Mouse (Mus musculus) MEL (cell line): ENCODE results near the gene Wdr91. TPM values are rescaled to one million over a fixed set of nuclear protein-coding genes. Genes with fewer than 3 reads are reported as not detected.

Source experiments
- DNase-seq: peaks from one replicate; pipeline ENCODE4 v3.0.0; 2011; ENCODE audit warnings: low read depth, low spot score
- H3K27ac ChIP-seq: 2 replicates; pipeline ENCODE4 v1.5.1; 2012; ENCODE audit warnings: low read depth, mild to moderate bottlenecking, control low read depth, low read length, moderate library complexity; ENCODE audit not compliant: control insufficient read depth
- H3K27me3 ChIP-seq, 2 experiments: fragments of 150-350 bp in 1 of 2; sonication (generic) in 1 of 2; 2 replicates each; pipeline ENCODE4 v1.6.1; 2012; ENCODE audit warnings: low read length in 2 of 2, mild to moderate bottlenecking in 2 of 2, improper control_type of control experiment in 1 of 2, moderate library complexity in 1 of 2; ENCODE audit not compliant: insufficient read depth in 2 of 2, control insufficient read depth in 1 of 2
- H3K36me3 ChIP-seq, 2 experiments: 2 replicates each; pipeline ENCODE4 v1.6.1; 2012 to 2014; ENCODE audit warnings: low read length in 2 of 2, improper control_type of control experiment in 1 of 2, inconsistent platforms in 1 of 2, mild to moderate bottlenecking in 1 of 2; ENCODE audit not compliant: insufficient read depth in 2 of 2, control insufficient read depth in 1 of 2
- H3K4me1 ChIP-seq, 2 experiments: fragments of 150-350 bp in 1 of 2; sonication (generic) in 1 of 2; 2 replicates each; pipeline ENCODE4 v1.6.1; 2012; ENCODE audit warnings: low read length in 2 of 2, improper control_type of control experiment in 1 of 2, mild to moderate bottlenecking in 1 of 2; ENCODE audit not compliant: insufficient read depth in 2 of 2, control insufficient read depth in 1 of 2
- H3K4me3 ChIP-seq, 2 experiments: fragments of 150-350 bp in 1 of 2; sonication (generic) in 1 of 2; 2 replicates each; pipeline ENCODE4 v1.5.1; 2012; ENCODE audit warnings: low read depth in 2 of 2, low read length in 2 of 2, mild to moderate bottlenecking in 2 of 2, moderate library complexity in 2 of 2, control low read depth in 1 of 2, improper control_type of control experiment in 1 of 2; ENCODE audit not compliant: control insufficient read depth in 1 of 2, insufficient read depth in 1 of 2
- H3K79me2 ChIP-seq: 2 replicates; pipeline ENCODE4 v1.6.1; 2012; ENCODE audit warnings: mild to moderate bottlenecking, low read length, moderate library complexity; ENCODE audit not compliant: control insufficient read depth, poor library complexity, insufficient read depth
- H3K9ac ChIP-seq: 2 replicates; pipeline ENCODE4 v1.6.1; 2012; ENCODE audit warnings: low read depth, mild to moderate bottlenecking, control low read depth, low read length, moderate library complexity; ENCODE audit not compliant: control insufficient read depth, poor library complexity, severe bottlenecking
- H3K9me3 ChIP-seq: fragments of 150-350 bp; sonication (generic); replicated peaks from 2 replicates; pipeline ENCODE4 v1.6.1; 2012; ENCODE audit warnings: mild to moderate bottlenecking, low read length, improper control_type of control experiment, moderate library complexity; ENCODE audit not compliant: insufficient read depth
- CTCF ChIP-seq, 3 experiments: IDR thresholded peaks in 2 of 3; conservative IDR thresholded peaks in 1 of 3; 2 replicates each; pipeline ENCODE4 v1.5.1; 2011 to 2012; ENCODE audit warnings: low read length in 3 of 3, low read depth in 2 of 3, mild to moderate bottlenecking in 2 of 3, improper control_type of control experiment in 1 of 3, inconsistent platforms in 1 of 3, mixed read lengths in 1 of 3, moderate library complexity in 1 of 3; ENCODE audit not compliant: control insufficient read depth in 1 of 3, insufficient read depth in 1 of 3, poor library complexity in 1 of 3, severe bottlenecking in 1 of 3
- HCFC1 ChIP-seq: IDR thresholded peaks from 2 replicates; pipeline ENCODE4 v1.6.1; 2012; ENCODE audit warnings: low read depth, mild to moderate bottlenecking, inconsistent platforms, low read length, improper control_type of control experiment, moderate library complexity
- KAT2A ChIP-seq: conservative IDR thresholded peaks from 2 replicates; pipeline ENCODE4 v1.6.1; 2012; ENCODE audit warnings: low read depth, low read length, improper control_type of control experiment, inconsistent platforms
- MEF2A ChIP-seq: IDR thresholded peaks from 2 replicates; pipeline ENCODE4 v1.6.1; 2014; ENCODE audit warnings: low read depth, mild to moderate bottlenecking, inconsistent platforms, low read length, improper control_type of control experiment; ENCODE audit not compliant: poor library complexity, insufficient replicate concordance, severe bottlenecking; ENCODE audit errors: extremely low read depth
- MYC ChIP-seq: IDR thresholded peaks from 2 replicates; pipeline ENCODE4 v1.6.1; 2011; ENCODE audit warnings: low read depth, mild to moderate bottlenecking, low read length, improper control_type of control experiment, moderate library complexity
- NELFE ChIP-seq: IDR thresholded peaks from 2 replicates; pipeline ENCODE4 v1.6.1; 2011; ENCODE audit warnings: low read depth, low read length, improper control_type of control experiment
- POLR2A ChIP-seq, 2 experiments: IDR thresholded peaks; 2 replicates each; pipeline ENCODE4 v1.6.1; 2011 to 2012; ENCODE audit warnings: low read length in 2 of 2, mild to moderate bottlenecking in 2 of 2, control low read depth in 1 of 2, improper control_type of control experiment in 1 of 2, low read depth in 1 of 2, moderate library complexity in 1 of 2; ENCODE audit not compliant: control insufficient read depth in 1 of 2, insufficient read depth in 1 of 2, poor library complexity in 1 of 2
- POLR2AphosphoS2 ChIP-seq: IDR thresholded peaks from 2 replicates; pipeline ENCODE4 v1.6.1; 2011; ENCODE audit warnings: low read length, improper control_type of control experiment
- RAD21 ChIP-seq: IDR thresholded peaks from 2 replicates; pipeline ENCODE4 v1.6.1; 2011; ENCODE audit warnings: mild to moderate bottlenecking, low read depth, low read length, improper control_type of control experiment
- SMC3 ChIP-seq: IDR thresholded peaks from 2 replicates; pipeline ENCODE4 v1.6.1; 2011; ENCODE audit warnings: low read depth, low read length, improper control_type of control experiment
- TCF12 ChIP-seq: IDR thresholded peaks from 2 replicates; pipeline ENCODE4 v1.6.1; 2014; ENCODE audit warnings: low read depth, mild to moderate bottlenecking, inconsistent platforms, low read length, improper control_type of control experiment, moderate library complexity
- UBTF ChIP-seq: IDR thresholded peaks from 2 replicates; pipeline ENCODE4 v1.6.1; 2012; ENCODE audit warnings: low read depth, mild to moderate bottlenecking, inconsistent platforms, low read length, improper control_type of control experiment, moderate library complexity, borderline replicate concordance; ENCODE audit not compliant: insufficient read depth
- USF1 ChIP-seq: IDR thresholded peaks from 2 replicates; pipeline ENCODE4 v1.6.1; 2014; ENCODE audit warnings: low read depth, mild to moderate bottlenecking, inconsistent platforms, low read length, improper control_type of control experiment, moderate library complexity
- USF2 ChIP-seq, 2 experiments: IDR thresholded peaks; 2 replicates each; pipeline ENCODE4 v1.6.1; 2011 to 2012; ENCODE audit warnings: improper control_type of control experiment in 2 of 2, low read length in 2 of 2, borderline replicate concordance in 1 of 2, inconsistent platforms in 1 of 2, low read depth in 1 of 2, mild to moderate bottlenecking in 1 of 2; ENCODE audit not compliant: insufficient read depth in 1 of 2
- ZKSCAN1 ChIP-seq: IDR thresholded peaks from 2 replicates; pipeline ENCODE4 v1.6.1; 2012; ENCODE audit warnings: low read depth, mild to moderate bottlenecking, inconsistent platforms, low read length, improper control_type of control experiment, moderate library complexity
- ZNF384 ChIP-seq: IDR thresholded peaks from 2 replicates; pipeline ENCODE4 v1.6.1; 2012; ENCODE audit warnings: low read depth, mild to moderate bottlenecking, inconsistent platforms, low read length, improper control_type of control experiment
- polyA plus RNA-seq, 2 experiments: library from polyadenylated mRNA; stranded (reverse) in 1 of 2; unstranded in 1 of 2; fragments of >175 nt in 1 of 2; fragments of >200 nt in 1 of 2; gene quantifications; 2 replicates each; pipeline versions ENCODE4 v1.2.1 to v1.2.4; 2012; ENCODE audit warnings: low replicate concordance in 2 of 2, low read depth in 1 of 2; ENCODE audit not compliant: insufficient read length in 2 of 2, insufficient read depth in 1 of 2, missing spikeins in 1 of 2
- total RNA-seq: library from RNA; depleted of rRNA; stranded (reverse); fragments of 300-350 nt; gene quantifications from 2 replicates; pipeline ENCODE4 v1.2.3, GENCODE M21; 2012

Wdr91 gene
- total and polyA plus RNA-seq, 3 experiments: 11.7 to 24.1 TPM; not detected in 1

GRCm38 (mm10) chr6:34874101-34874921, 36.4 kb downstream of the Wdr91 start (continued):
- TF ChIP-seq KAT2A (no peak), ZNF384 (no peak; the same call in 1 of the 2 replicates), MYC (0 out of 2 replicates have a peak, but pooled peaks have one; percentile 74), NELFE (no peak), TCF12 (peak; percentile 93), POLR2AphosphoS2 (no peak), SMC3 (no peak), USF2 (IDR thresholded peaks at IDR 0.05; ENCODE audit: borderline replicate concordance in 1 of 2, insufficient read depth in 1 of 2, low read depth in 1 of 2, low read length in 2 of 2) (no peak), HCFC1 (peak; percentile 45), MEF2A (no peak), CTCF (IDR thresholded peaks at IDR 0.05 in 2 of 3, conservative IDR thresholded peaks at IDR 0.05 in 1 of 3; ENCODE audit: control insufficient read depth in 1 of 3, insufficient read depth in 1 of 3, low read depth in 2 of 3, low read length in 3 of 3, poor library complexity in 1 of 3, severe bottlenecking in 1 of 3) (no peak)

DNA sequence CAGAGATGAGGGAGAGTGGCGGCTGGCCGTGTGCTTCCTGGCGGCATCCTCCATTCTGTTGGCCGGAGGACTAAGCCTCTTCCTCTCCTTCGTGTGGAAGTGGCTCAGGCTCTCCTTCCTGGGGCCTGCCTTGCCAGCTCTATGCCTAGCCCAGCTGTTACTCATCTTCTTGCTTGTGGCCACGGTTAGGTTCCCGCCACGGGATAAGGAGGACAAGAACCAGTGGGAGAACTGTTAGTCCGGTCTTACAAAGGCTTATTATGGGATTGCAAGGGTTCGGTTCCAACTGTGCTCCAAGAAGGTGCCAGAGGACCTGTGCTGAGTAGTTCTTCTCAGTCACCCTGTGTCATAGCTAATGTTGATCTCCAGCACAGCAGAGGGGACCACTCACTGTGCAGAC, 37.8 kb downstream of the Wdr91 start:
- Histone ChIP-seq H3K79me2 (peaks cover 13% of the 10 kb centered on the region), H3K27me3 (no peaks in the 10 kb centered on the region), H3K4me3 (no peak overlapping the region), H3K4me1 (peaks cover 14 to 63% of the 10 kb centered on the region in 2 experiments), H3K27ac (no peak overlapping the region), H3K36me3 (peaks cover 0 to 38% of the 10 kb centered on the region in 2 experiments; a peak in 2 of 4 replicates), H3K9ac (no peak overlapping the region), H3K9me3 (no peaks in the 10 kb centered on the region)
- no peak for DNase-seq
- no peak for TF ChIP-seq MYC
- no peak for TF ChIP-seq RAD21
- TF ChIP-seq ZKSCAN1: no peak
- TF ChIP-seq USF1: no peak

DNA sequence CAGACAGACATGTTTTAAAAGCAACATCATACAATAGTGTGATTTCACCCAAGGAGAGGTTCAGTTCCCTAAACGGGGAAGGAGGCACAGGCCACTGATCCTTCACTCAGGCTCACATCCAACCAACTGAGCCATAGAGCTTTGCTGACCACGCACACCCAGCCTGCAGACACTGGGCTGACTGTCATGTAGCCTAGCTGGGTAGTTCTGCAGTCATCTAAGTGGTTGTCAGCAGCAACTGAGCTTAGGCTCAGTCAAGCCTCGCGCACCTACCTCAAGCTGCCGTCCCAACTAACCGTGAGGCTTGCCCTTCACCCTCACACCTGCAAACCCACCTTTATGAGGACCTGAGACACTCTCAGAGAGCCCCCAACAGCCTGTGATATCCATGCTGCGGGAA, 38.7 kb downstream of the Wdr91 start:
- peaks cover 15 to 67% of the 10 kb centered on the region in 2 experiments for H3K4me1 ChIP-seq
- peaks cover 0 to 45% of the 10 kb centered on the region in 2 experiments; a peak in 2 of 4 replicates for H3K36me3 ChIP-seq
- TF ChIP-seq POLR2AphosphoS2 (no peak), POLR2A (IDR thresholded peaks at IDR 0.05; ENCODE audit: control insufficient read depth in 1 of 2, insufficient read depth in 1 of 2, low read depth in 1 of 2, low read length in 2 of 2, poor library complexity in 1 of 2) (0 out of 4 replicates have a peak, but pooled peaks of 1 of the 2 experiments have one; percentile 33), UBTF (no peak)
- no peaks in the 10 kb centered on the region for H3K27me3 ChIP-seq
- H3K4me3 ChIP-seq: no peak overlapping the region
- peaks cover 8% of the 10 kb centered on the region; the same call in 1 of the 2 replicates for H3K79me2 ChIP-seq
- DNase-seq: peak; percentile 39
- no peak overlapping the region for H3K9ac ChIP-seq
- no peak overlapping the region for H3K27ac ChIP-seq
- H3K9me3 ChIP-seq: no peaks in the 10 kb centered on the region
